Mouse (Mus musculus) splenic B cell, adult 2 months (primary cell): Measurements from ENCODE around the gene Grsf1.

Experiments used
- DNase-seq: peaks from one replicate; pipeline ENCODE4 v3.0.0-alpha.2; 2011; ENCODE audit warnings: low read depth, low spot score
- H3K27me3 ChIP-seq: 2 replicates; pipeline ENCODE4 v1.6.1; 2012; ENCODE audit warnings: mild to moderate bottlenecking, low read length, moderate library complexity, mixed read lengths; ENCODE audit not compliant: control insufficient read depth, poor library complexity, insufficient read depth, severe bottlenecking
- H3K36me3 ChIP-seq: 2 replicates; pipeline ENCODE4 v1.6.1; 2012; ENCODE audit warnings: mild to moderate bottlenecking, low read length, moderate library complexity, mixed read lengths; ENCODE audit not compliant: control insufficient read depth, poor library complexity, insufficient read depth, severe bottlenecking

The Grsf1 gene

GRCm38 (mm10) chr5:88629125-88629524, 46.8 kb downstream of the Grsf1 start:
- H3K36me3 ChIP-seq = no peaks in the 10 kb centered on the region
- H3K27me3 ChIP-seq = no peaks in the 10 kb centered on the region
- no peak for DNase-seq

GRCm38 (mm10) chr5:88627545-88627944, 48.4 kb downstream of the Grsf1 start:
- no peaks in the 10 kb centered on the region for H3K36me3 ChIP-seq
- H3K27me3 ChIP-seq = no peaks in the 10 kb centered on the region
- DNase-seq = no peak

- no peak for DNase-seq
- Histone ChIP-seq H3K36me3 (peaks cover 5% of the 10 kb centered on the region), H3K27me3 (no peaks in the 10 kb centered on the region)
Observed at GRCm38 (mm10) chr5:88616988-88617387, 59.0 kb downstream of the Grsf1 start.

- Histone ChIP-seq H3K27me3 (no peaks in the 10 kb centered on the region), H3K36me3 (peaks cover 2% of the 10 kb centered on the region; the same call in 1 of the 2 replicates)
- DNase-seq = no peak
Observed at GRCm38 (mm10) chr5:88614129-88614528, 61.8 kb downstream of the Grsf1 start.
